Mouse (Mus musculus): ENCODE results near the gene C8a.

- TF ChIP-seq POLR2A (IDR thresholded peaks at IDR 0.05; ENCODE audit: insufficient read length, low read depth): no peak
- no peak for TF ChIP-seq CEBPB (IDR thresholded peaks at IDR 0.05; ENCODE audit: insufficient read depth, poor library complexity, severe bottlenecking)
- TF ChIP-seq MYOD1 (IDR thresholded peaks at IDR 0.05; ENCODE audit: control insufficient read depth in 1 of 3, insufficient read length in 2 of 3, low read depth in 2 of 3): no peak
- no peak for TF ChIP-seq MAX (IDR thresholded peaks at IDR 0.05; ENCODE audit: low read depth)
Measured at GRCm38 (mm10) chr4:104913291-104914129, 37.3 kb upstream of the C8a start, which contains the start of gene Fyb2.

Data from myocyte (in vitro differentiated cells).